Mouse (Mus musculus) ovary, postnatal 10 days (tissue): ENCODE measurements around the gene Fads6.

Experiments used
- DNase-seq: peaks from one replicate; pipeline ENCODE4 v3.0.0; 2022; ENCODE audit warnings: low spot score

Gene Fads6

GRCm38 (mm10) chr11:115251258-115251657, 46.2 kb downstream of the Fads6 start:
- DNase-seq: no peak

DNA sequence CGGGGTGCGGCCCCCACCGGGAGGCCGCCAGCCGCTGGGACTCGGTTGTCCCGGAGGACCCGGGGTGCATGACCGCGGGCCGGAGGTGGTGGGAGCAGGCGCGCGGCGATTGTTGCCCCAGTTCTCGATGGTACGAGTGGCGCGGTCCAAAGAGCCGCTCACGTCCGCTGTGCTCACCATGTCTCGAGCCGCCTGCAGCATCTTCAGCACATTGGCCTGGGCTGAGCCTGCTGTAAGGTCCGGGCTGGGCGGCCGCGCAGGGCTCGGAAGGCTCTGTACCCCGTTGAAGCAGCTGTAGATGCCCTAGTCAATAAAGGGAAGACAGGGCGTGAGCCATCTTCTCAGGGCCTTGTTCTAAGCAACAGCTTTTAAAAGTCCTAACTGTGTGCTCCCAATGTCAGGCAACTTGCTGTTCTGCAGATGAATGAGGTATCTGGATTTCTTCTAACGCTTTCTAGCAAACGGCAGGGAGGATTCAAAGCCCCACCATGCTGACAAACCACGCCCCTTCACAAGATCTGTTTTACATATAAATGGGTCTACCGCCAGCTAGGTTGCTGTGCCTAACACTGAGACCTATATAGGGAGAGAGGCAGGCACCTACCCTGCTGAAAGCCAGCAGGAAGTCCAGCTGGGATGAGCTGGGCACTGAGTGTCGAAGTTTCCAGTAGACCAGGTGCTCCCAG, 46.9 kb downstream of the Fads6 start:
- DNase-seq: no peak

DNA sequence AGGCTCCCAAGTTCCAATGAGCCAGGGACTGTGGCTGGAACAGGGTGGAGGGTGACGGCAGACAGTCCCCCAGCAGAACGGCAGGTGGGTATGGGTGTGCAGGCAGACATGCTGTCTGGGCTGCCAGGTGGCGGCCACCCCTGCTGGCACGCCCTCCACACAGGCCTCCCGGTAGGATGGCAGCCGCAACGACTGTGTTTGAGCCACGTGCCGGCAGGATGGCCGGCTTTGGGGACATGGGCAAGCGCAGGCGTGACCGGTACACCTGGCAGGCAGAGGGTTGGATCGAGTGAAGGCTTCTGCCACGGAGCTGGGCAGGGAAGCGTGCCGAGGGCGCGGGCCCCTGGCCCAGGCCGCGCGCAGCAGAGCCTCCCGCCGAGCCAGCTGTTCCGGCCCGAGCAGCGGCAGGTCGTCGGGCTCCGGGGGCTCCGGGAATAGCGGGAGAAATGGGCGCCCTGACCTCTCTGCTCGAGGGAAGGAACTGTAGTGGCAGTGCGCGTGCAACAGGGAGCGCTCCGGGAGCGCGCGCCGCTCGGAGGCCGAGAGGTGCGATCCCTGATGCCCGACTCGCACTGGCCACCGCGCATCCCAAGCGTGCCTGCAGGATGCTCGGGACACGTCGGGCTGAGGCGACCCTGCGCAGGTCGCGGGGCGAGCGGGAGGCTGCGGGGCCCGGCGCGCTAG, 47.6 kb downstream of the Fads6 start:
- no peak for DNase-seq

DNA sequence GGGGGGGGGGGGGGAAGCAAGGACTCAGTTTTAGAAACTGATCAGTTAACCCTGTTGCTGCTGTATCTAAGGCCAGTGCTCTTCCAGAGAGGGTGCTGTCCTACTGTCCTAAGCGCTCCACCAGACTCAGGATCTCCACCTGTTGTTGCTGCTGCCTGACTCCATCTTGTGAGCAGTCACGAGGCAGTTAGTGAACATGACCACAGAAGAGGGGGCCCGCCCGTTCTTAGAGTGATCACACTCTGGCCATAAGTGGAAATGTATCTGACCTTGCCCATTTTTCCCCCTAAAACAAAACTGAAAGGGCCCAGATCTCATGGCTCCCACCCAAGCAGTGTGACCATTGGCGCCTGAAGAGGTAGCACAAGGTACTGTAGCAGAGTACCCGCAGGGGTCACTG, 49.5 kb downstream of the Fads6 start:
- DNase-seq: no peak

DNA sequence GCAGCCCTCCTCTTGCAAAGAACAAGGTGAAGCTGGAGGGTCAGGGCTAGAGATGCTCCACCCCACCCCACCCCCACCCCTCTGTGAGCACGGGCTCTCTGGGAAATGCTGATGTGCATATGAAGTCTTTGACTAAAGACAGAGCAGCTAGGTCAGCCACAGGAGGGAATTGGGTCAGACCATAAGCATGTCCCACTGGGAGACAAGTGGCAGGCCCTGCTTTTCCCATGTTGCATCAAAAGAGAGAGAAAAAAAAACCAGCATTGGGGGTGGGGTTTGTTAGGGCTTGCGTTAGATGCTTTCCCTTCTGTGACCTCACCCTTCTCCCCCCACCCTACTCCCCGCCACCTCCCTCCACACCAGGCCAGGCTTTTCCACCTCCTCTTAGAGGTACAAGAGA, 50.2 kb downstream of the Fads6 start:
- DNase-seq: no peak

DNA sequence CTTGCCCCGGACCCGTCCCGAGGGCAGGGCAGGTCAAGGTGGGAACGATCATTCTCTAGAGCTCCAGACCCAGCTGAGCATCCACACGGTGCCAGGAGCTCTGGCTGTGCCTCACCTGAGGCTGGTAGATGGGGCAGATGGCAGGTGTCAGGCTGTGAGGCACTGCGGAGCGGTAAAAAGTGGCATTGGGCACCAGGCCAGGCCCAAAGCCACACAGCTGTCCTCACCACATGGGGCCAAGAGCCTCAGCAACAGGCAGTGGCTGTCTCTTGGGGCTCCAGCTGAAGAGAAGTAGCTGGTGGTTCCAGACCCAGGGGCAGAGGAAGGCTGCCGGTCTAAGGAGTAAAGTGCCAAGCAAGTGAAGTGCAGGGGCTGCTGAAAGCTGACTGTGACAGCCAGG, 51.1 kb downstream of the Fads6 start:
- DNase-seq: no peak

DNA sequence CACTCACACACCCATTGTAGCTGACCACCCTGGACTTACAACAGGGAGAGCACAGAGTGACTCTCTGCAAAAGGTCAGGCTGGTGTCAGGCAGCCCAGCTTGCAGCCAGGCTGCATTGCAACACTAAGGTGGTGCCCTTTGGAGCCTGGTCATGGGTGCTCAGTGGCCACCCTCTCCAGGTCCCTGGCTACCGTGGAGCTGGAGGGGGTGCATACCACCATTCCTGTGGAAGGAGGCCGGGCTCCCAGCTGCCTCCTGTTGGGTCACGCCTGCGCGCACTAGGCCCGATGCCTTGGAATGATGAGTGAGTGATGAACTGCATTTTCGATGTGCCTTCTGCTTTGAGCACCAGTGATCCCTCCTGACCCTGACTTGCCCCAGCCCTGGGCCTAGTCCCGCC, 52.6 kb downstream of the Fads6 start:
- no peak for DNase-seq

GRCm38 (mm10) chr11:115243783-115244182, 53.7 kb downstream of the Fads6 start:
- no peak for DNase-seq

DNA sequence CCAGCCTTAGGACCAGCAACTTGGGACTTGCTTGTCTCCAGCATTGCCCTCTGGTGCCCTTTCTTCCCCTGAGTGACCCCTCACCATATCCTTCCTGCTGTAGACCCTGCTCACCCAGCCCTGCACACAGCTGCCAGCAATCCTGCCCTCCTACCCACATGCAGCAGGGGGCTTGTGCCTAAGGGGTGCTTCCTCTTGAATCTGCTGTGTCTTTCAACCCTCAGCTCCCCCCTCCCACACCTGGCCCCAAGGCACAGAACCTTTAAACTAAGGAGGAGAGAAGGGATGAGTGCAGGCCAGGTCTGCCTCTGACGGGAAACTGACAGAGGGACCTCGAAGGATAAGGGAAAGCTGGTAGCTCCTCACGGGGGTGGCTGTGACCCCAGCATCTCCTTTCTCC, 54.7 kb downstream of the Fads6 start:
- no peak for DNase-seq

GRCm38 (mm10) chr11:115241402-115241801, 56.1 kb downstream of the Fads6 start:
- DNase-seq: no peak

- DNase-seq: no peak
Observed at GRCm38 (mm10) chr11:115236570-115236969, 60.9 kb downstream of the Fads6 start.

DNA sequence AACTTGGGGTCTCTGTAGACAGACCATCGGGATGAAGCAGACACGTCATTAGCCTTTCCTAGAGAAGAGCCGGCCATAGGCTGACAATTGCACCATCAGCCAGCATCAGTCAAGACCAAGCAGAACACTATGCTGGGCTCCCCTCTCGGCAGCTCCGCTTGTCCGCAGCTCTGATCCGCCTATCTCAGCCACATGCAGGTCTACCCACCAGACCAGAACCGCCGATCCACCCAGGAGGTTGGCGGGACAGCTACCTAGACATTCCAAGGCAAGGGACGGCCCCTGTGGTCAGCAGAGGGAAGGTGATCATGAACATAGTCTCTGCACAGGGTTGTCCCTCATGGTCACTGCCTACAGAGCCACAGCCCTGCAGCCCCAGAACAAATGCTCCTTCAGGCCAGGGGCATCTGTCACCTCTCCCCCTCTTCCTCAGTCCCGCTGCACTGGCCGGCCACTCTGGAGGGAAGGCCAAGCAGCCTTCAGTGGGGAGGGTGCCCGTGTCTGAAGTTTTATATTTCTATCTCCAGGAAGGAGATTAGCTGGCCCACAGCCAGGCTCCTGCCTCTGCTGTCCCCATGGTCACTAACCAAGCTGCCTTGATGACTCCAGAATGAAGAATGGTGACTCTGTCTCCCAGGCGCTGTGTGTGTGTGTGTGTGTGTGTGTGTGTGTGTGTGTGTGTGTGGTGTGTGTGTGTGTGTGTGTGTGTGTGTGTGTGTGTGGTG, 63.0 kb downstream of the Fads6 start:
- no peak for DNase-seq

DNA sequence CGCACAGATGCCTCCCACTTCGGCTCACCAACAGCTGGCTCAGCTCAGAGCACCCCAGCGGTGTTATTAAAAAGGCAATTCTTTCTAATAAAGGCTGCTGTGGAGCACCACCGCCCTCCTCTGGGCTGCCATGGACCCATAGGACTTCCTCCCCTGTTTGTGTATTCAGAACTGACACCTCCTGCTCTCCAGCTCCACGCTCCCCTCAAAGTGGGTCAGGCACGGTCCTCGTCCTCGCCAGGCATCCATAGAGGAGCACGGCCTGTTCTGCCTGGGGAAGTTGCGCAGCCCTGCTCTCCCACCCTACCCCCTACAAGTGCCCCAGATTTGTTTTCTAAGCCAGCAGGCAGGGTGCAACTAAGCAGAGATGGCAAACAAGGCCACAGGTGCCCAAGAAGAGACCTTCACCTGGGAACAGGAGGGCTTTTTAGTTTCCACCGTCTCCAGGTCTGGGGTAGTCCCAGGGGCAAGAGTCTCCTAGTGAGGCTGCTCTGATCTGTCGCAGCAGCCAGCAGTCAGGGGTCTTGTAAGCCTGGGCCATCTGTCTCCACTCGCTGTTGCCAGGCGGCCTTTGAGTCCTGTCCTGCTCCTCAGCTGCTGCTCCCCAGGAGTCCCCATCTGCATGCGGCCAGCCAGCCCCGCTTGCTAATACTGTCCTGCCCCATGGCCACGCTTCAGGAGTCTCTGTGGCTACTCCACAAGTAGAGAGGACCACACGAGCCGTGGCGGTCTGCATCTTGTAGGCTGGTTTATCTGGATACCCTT, 63.8 kb downstream of the Fads6 start:
- DNase-seq: no peak

DNA sequence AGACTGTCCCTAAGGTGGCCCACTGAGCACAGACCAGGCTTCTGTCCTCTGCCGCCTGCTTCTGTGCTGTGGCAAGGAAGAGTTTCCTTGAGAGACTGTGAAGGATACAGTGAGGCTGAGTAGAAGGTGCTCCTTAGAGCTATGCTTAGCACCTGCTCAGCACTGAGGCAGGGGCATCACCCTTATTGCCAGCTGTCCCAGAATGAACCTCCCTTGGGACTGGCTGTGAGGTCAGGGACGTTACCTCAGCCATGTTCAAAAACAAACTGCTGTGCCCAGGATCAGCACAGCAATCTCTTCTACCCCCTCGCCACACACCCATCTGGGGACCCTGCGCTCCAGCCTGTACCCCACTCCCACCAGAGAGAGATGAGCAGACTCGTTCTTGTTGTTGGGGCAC, 64.6 kb downstream of the Fads6 start:
- DNase-seq: no peak

GRCm38 (mm10) chr11:115231924-115232323, 65.5 kb downstream of the Fads6 start:
- no peak for DNase-seq

DNA sequence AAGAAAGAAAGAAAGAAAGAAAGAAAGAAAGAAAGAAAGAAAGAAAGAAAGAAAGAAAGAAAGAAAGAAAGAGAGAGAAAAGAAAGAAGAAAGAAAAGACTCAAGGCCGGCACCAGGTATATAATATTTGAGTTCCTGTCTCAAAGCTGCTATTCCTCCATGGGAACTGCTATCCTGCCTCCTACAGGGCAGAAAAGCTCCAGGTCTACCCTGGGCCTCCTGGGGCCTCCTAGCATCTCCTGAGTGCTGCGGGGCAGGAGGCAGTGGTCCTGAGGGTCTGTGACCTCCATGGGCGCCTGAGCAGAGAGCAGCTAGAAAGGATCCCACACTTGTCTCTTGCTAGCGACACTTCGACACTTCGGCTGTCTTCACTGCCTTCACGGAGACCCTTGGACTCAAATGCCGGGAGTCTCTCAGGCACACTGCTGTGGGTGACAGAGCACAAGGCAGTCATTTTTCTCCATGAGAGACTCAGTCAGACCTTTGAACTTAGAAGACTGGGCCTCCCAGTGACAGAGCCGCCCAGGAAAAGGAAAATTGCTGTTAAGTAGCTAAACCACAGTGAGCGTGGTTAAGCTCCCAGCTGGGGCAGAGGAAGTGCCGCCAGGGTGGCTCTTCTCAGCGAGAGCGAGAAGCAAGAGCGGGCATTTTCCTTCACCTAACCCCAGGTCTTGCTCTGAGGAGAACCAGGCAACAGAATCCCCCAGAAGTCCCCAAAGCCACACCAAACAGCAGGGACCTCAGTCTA, 66.1 kb downstream of the Fads6 start:
- DNase-seq: no peak
